Mouse (Mus musculus): Measurements from ENCODE around the gene Krt14.

Gene Krt14

DNA sequence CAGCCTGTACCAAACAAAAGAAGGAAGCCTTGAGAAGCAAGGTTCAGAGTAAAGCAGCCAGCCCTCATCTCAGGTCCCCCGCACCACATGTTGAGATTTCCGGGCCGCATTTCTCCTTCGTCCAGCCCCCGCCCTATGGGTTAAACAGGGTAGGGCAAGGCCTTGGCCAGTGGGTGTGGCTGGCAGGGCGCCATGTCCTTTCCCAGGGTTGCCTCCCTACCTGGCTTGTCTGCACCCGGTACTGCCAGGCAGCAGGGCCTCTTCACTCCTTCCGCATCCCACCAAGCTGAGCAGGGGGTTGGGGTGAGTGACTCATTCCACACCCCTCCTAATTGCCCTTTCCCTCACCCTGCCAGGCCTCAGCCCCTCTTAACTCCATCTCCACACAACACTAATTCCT is 39.3 kb downstream of the Krt14 start:
- DNase-seq (ENCODE audit: extremely low read depth, low read depth): no peak

DNA sequence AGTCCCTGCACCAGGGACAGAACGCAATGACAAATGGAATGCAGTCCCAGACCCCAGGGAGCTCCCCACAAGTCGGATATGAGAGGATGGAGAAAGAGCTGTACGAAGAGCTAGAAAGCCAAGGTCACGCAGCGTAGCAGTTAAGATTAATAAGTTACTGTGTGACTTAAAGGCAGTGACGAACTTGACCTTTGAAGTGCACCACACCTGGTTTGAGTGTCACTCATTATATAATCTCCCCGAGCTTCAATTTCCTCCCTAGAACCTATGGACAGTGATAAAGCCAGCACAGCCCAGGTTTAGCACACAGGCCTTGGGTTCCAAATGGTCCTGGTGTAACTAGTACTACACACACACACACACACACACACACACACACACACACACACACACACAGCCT is 43.0 kb downstream of the Krt14 start:
- no peak for DNase-seq (ENCODE audit: extremely low read depth, low read depth)

DNA sequence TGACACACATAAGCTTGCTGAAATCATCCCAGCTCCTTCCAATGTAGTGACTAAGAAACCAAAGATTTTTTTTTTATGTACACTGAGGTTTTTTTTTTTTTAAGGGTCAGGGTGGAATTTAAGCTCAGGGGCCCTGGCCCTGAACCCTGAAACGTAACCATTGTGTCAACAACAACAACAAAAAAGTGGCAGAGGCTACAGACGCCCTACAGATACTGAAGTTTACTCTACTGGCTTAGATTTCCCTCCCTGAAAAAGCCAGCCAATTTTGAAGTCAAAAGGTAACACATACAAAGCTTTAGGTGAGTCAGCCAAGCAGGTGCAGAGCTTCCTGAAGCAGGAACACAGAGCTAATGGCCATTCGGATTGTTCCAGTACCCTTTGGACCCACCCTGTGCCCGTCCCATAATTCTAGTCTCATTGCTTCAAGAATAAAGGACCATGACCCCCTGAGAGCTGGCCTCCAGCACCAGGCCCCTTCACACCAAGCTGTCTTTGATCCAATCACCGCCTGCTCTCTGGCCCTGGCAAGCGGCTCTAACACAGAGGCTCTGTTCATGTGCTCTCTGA is 49.4 kb downstream of the Krt14 start:
- no peak for DNase-seq (ENCODE audit: extremely low read depth, low read depth)

- no peak for DNase-seq (ENCODE audit: extremely low read depth, low read depth)
These were observed 50.0 kb downstream of the Krt14 start for GRCm38 (mm10) chr11:100157331-100157730.

- no peak for DNase-seq (ENCODE audit: extremely low read depth, low read depth)
These were observed 51.7 kb downstream of the Krt14 start for GRCm38 (mm10) chr11:100155497-100156255.

All from MEL-GATA-1-ER (cell line).